Mouse (Mus musculus): Measurements from ENCODE around the gene Pate4.
"Not testable (repeated sequence)": the region's sequence is repeated elsewhere in the genome, so short reads cannot be mapped to it uniquely, and the experiment has no call there.

Gene Pate4

DNA sequence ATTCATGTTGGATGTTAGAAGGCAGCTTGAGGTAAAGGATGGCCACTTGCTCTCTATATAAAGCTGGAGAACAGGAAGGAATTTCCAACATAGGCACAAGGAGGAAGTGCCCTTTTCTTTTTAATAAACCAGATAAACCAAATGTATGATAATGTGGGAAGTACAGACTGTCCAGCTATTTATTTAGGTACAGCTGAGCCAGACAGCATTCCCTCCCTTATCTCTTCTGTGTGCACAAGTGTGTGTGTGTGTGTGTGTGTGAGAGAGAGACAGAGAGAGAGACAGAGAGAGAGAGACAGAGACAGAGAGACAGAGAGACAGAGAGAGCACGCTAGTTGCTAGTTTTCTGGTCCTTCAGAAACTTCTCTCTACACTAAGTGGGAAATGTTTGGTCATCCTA lies at the start of gene Pate4:
Gene Pate4, minus strand, starts transcription at position 101 of the 400 bp plus-strand sequence.
- in situ Hi-C loops (cut with MboI) = no loop called here

GRCm38 (mm10) chr9:35648102-35648501 lies 36.4 kb upstream of the Pate4 start, which contains the start of gene Pate3:
Gene Pate3, minus strand, starts transcription at chr9:35648202.
- in situ Hi-C loops (cut with MboI) = no loop called here

DNA sequence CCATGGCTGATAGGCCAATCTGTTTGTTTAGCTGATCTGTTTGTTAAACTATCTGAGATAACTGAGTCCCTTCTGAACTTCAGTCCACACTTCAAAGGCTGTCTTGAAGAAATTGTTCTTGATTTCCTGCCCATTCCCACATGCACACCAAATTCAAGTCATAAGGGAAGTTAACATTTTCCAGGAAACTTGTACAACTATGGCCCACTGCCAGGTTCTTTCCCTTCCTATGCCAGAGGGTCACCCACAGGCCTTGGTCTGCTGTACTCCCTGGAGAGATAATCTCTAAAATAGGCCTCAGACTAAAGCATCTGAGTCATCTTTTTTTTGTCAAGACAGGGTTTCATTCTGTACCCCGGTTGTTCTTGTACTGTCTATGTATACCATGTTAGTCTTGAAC lies 21.2 kb upstream of the Pate4 start:
- in situ Hi-C loops (cut with MboI) = no loop called here

- in situ Hi-C loops (cut with MboI) = not testable (repeated sequence)
Observed at GRCm38 (mm10) chr9:35616784-35617183, 5.0 kb upstream of the Pate4 start.

GRCm38 (mm10) chr9:35614005-35614404 lies 2.3 kb upstream of the Pate4 start:
- in situ Hi-C loops (cut with MboI) = no loop called here

GRCm38 (mm10) chr9:35607647-35608405 lies 3.9 kb downstream of the Pate4 start:
- in situ Hi-C loops (cut with MboI) = no loop called here

DNA sequence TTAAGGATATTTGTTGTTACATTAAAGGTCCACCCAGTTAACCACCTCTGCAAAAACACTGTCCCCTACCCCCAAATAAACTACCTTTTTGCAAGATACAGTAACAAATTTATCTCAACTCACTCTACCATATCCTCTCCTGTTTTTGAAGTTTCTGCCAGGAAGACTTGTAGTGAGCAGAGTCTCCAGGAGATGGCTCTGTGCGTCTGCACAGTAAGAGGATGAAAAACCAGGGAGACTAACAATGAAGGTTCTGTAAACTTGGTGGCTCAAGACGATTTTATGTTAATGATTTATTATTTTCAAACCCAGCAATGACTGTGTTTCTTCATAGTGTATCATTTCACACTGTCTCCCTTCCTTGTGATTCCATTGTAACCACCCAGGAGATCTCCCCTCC lies 18.8 kb downstream of the Pate4 start:
- in situ Hi-C loops (cut with MboI) = no loop called here

GRCm38 (mm10) chr9:35587674-35588073 lies 24.1 kb downstream of the Pate4 start:
- in situ Hi-C loops (cut with MboI) = no loop called here

DNA sequence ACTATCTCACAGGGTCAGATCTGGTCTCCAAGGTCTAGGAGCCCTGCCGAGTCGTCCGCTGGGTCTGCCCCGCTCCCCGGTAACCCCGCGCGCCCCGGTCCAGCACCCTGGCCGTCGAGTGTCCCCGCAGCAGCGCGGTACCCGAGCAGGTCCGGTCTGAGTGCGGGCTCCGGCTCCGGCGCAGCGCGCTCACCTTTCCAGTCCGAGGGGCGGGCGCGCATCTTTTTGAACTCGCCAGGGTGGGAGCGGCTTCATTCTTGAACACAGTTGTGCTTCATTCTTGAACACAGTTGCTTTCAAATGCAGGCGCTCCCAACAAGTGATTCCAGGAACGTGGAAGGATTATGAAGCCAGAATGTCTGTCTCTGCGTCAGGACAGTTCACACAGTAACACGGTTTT lies 37.3 kb downstream of the Pate4 start:
- in situ Hi-C loops (cut with MboI) = loop anchor here (25.0 kb wide), 1 partner anchor 1163 kb away; the partner anchor contains the start of gene Chek1

DNA sequence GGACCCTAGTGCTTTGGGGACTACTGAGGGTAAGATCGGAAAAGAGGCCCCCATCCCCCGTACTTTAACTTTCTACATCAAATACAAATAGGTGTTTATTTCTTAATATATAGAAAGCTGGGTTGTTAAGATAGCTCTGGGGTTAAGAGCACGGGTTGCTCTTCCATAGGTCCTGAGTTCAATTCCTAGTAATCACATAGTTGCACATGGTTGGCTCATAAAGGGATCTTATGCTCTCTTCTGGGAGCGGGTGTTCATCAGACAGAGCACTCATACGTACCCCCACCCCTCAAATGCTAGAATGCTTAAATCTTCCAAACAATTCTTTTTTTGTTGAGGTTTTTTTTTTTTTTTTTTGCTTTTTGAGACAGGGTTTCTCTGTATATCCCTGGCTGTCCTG lies 41.1 kb downstream of the Pate4 start:
- in situ Hi-C loops (cut with MboI) = loop anchor here (25.0 kb wide), 1 partner anchor 1167 kb away; the partner anchor contains the start of gene Chek1

DNA sequence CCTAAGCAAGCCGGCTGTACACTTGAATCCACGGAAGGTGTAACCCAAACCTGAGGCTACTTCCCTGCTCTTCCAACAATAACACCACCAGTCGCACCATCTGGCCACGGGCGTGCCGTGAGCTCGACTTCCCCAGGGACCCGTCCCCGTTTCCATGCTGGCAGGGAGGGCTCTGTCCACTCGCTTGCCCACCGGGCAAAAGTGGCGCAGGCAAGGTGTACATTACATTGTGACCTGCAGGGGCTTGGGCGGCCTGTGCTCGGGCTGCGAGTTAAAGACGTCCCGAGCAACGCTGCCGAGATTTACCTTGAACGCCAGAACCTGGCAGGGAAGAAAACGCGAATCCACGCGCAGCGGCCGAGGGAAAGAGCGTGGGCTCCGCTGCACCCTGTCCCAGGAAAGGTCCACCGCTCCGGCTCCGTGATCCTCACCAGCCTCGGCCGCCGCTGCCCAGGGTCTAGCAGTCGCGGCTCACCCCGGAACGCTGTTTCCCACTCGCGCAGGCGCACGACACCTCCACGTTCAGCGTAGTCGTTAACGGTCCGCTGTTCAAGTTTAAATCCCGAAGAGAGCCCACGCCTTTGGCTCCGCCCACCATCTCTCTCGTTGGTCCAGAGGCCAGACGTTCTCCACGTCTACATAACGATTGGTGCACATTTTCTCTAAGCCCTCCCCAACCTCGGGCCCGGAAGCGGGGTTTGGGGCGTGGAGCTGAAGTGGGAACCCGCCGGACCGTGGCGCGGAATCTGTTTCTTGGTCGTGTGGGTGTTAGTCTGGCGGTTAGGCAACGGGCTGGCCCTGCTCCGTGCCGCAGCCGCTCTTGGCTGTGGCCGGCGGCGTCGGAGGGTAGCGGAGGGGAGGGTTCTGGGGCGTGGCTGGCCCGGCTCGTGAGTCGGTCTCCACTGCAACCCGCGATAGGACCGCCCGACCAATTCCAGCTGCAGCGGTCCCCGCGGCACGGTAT lies 41.9 kb downstream of the Pate4 start, which contains the start of the genes Pate2 and Hyls1:
Gene Pate2, plus strand, starts transcription at position 714 of the 964 bp plus-strand sequence.
Gene Hyls1, minus strand, starts transcription at position 828 of the 964 bp plus-strand sequence.
- in situ Hi-C loops (cut with MboI) = loop anchor here (25.0 kb wide), 1 partner anchor 1167 kb away; the partner anchor contains the start of gene Chek1

DNA sequence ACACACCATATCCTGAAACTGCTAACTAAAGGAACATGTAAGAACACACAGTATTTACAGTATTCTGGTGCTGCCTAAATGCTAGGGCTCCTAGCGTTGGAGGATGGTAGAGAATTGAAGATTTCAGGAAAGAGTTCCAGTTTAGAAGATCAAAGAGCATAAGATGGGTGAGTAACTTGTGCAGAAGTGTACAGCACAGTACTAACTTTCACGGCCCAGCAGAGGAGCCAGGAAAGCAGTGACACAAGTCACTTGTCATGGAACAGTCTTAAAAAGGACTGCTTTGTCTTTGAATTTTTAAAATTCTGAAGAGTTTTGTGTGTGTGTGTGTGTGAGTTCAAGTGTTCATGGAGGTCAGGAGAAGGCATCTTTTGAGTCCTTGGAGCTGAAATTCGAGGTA lies 43.7 kb downstream of the Pate4 start:
- in situ Hi-C loops (cut with MboI) = loop anchor here (25.0 kb wide), 1 partner anchor 1169 kb away; the partner anchor contains the start of gene Chek1

- in situ Hi-C loops (cut with MboI) = loop anchor here (25.0 kb wide), 1 partner anchor 1173 kb away; the partner anchor contains the start of gene Chek1
Observed at GRCm38 (mm10) chr9:35564536-35565240, 47.1 kb downstream of the Pate4 start.

GRCm38 (mm10) chr9:35561583-35561982 lies 50.2 kb downstream of the Pate4 start:
- in situ Hi-C loops (cut with MboI) = loop anchor here (25.0 kb wide), 1 partner anchor 1176 kb away; the partner anchor contains the start of gene Chek1

GRCm38 (mm10) chr9:35561076-35561475 lies 50.7 kb downstream of the Pate4 start:
- in situ Hi-C loops (cut with MboI) = loop anchor here (25.0 kb wide), 1 partner anchor 1176 kb away; the partner anchor contains the start of gene Chek1

GRCm38 (mm10) chr9:35559009-35559890 lies 52.5 kb downstream of the Pate4 start:
- in situ Hi-C loops (cut with MboI) = loop anchor here (25.0 kb wide), 1 partner anchor 1178 kb away; the partner anchor contains the start of gene Chek1

DNA sequence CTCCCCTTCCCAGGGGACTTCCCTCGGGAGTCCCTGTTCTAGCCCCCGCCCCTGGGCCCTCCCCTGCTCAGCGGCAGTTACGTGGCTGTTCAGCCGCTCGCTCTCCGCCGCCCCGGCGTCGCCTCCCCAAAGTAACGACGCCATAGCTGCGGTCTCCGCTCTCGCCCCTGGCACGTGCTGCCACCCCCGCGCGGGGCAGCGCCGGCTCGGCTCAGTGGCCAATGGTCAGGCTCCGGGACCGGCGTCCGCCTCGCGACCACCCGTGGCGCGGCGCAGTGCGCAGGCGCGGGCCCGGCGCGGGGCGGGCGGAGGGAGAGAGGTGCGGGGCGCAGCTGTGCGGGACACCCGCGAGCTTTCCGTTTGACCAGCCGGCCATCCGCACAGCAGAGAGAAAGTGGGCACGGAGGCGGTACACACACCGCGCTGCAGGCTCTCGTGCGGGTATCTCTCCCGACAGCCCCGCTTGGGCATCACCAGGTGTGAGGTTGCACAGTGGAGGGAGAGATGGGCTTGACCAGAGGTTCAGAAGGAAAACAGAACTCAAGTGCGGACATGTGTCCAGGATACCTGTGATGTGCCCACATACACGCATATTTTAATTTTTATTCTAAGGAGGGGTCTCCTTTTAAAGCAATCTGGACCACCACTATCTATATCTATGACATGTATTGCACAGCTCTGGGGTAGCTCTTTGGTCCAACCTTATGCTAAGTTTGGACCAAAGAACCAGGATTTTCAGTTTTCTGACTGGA lies 53.3 kb downstream of the Pate4 start, which contains the start of the genes Ddx25 and Pus3:
Gene Ddx25, minus strand, starts transcription at position 272 of the 752 bp plus-strand sequence.
Gene Pus3, plus strand, starts transcription at position 339 of the 752 bp plus-strand sequence.
- in situ Hi-C loops (cut with MboI) = loop anchor here (25.0 kb wide), 1 partner anchor 1179 kb away; the partner anchor contains the start of gene Chek1

All from mature B cell (primary cell).